Mouse (Mus musculus) bone marrow macrophage, adult 2 months (primary cell): Measurements from ENCODE around the gene Lrfn3.

Experiments
- CTCF ChIP-seq: IDR thresholded peaks from 2 replicates; pipeline ENCODE4 v1.5.1; 2012; ENCODE audit warnings: low read depth, mild to moderate bottlenecking, low read length, moderate library complexity
- POLR2A ChIP-seq: IDR thresholded peaks from 2 replicates; pipeline ENCODE4 v1.6.1; 2012; ENCODE audit warnings: mild to moderate bottlenecking, low read depth, low read length, borderline replicate concordance

DNA sequence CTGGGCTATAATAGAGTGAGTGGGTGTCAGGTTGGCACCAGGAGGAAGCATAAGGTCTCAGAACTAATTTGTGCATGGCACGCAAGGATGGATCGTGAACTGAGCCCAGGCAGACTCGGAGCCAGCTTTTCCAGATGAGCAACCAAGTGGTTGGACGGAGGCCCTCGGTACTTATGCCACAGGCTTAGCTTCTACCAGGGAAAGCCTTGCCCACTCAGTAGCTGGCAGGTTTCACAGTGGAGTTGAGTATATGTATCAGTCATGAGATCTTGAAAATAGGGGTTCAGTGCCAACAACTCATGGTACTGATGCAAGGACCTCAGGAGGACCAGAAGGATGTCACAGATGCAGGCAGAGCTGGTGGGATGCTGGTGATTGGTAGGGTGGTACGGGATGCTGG lies 26.9 kb downstream of the Lrfn3 start:
- TF ChIP-seq CTCF = no peak
- no peak for TF ChIP-seq POLR2A
